Mouse (Mus musculus) liver, embryonic 14.5 days (tissue): ENCODE measurements around the gene Gk2.

Source experiments
- CTCF ChIP-seq: IDR thresholded peaks from 2 replicates; pipeline ENCODE4 v1.5.1; 2016; ENCODE audit warnings: antibody characterized with exemption, low read depth, control low read depth
- EP300 ChIP-seq: IDR thresholded peaks from 2 replicates; pipeline ENCODE4 v1.6.1; 2016; ENCODE audit warnings: antibody characterized with exemption, low read depth

- TF ChIP-seq CTCF (no peak), EP300 (no peak)
Observed at GRCm38 (mm10) chr5:97462856-97463255, 6.0 kb upstream of the Gk2 start.
